Mouse (Mus musculus): ENCODE data around the gene Sult1a1.

The Sult1a1 gene

GRCm38 (mm10) chr7:126663646-126664045 lies 12.6 kb downstream of the Sult1a1 start:
- DNase-seq (ENCODE audit: low spot score): no peak

GRCm38 (mm10) chr7:126659771-126660170 lies 16.5 kb downstream of the Sult1a1 start:
- DNase-seq (ENCODE audit: low spot score): no peak

- DNase-seq (ENCODE audit: low spot score): no peak
These were observed 18.7 kb downstream of the Sult1a1 start for GRCm38 (mm10) chr7:126657522-126657921.

- DNase-seq (ENCODE audit: low spot score): no peak
These were observed 20.5 kb downstream of the Sult1a1 start for GRCm38 (mm10) chr7:126655695-126656094.

DNA sequence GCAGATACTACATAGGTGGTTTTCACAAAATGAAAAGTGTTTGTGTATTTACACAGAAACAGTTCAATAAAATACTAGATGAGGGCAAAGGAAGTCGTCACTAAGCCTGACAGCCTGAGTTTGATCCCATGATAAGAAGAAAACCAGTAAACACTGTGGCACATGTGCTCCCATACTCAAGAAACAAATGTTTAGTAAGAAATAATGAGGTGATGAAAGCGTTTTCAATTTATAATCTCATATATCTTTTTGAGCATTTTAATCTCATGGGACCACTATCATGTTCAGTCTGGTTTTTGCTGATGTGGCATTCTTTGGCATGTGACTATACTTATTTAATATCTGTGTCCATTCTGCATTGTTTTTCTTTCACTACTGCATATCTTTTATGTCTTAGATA lies 22.2 kb downstream of the Sult1a1 start:
- no peak for DNase-seq (ENCODE audit: low spot score)

DNA sequence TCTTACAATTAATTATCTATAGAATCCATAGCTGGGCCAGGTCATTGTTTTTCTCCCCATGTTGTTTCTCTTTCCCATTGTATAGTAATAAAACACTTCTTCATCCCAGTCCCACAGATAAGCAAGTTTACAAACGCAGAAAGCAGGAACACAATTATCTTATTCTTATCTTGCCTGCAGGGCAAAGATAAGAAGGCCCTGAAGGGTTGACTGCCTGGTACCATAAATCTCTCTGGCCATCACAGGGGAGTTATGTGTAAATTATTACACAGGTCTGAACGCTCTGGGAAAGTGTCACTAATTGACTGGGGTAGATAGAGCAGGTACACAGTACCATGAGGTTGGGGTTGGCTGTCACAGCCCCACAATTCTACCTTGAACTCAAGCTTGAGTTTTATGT lies 25.4 kb downstream of the Sult1a1 start:
- no peak for DNase-seq (ENCODE audit: low spot score)

GRCm38 (mm10) chr7:126649231-126650051 lies 26.8 kb downstream of the Sult1a1 start, which contains the start of gene Sgf29:
TSS of gene Sgf29 (plus strand) at chr7:126649309.
- DNase-seq (ENCODE audit: low spot score): peak; percentile 91

GRCm38 (mm10) chr7:126648486-126648885 lies 27.7 kb downstream of the Sult1a1 start:
- DNase-seq (ENCODE audit: low spot score): no peak

DNA sequence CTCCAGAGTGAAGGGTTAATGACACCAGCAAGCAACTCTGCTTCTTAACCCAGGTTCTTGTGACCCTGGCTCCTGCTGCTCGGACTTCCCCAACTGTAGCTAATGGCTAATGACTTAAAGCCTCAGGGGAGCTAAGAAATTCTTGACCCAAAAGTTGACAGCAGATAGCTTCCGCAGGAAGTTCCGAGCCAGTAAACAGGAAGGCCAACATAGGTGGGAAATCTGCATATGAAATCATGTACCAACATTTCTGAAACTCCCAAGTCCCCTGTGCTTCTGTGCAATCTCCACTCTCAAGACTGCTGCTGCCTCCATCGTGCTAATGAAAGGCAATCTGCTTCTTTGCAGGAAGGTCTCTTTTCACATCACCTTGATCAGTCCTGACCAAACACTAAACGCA lies 30.5 kb downstream of the Sult1a1 start:
- DNase-seq (ENCODE audit: low spot score): no peak

- no peak for DNase-seq (ENCODE audit: low spot score)
These were observed 31.3 kb downstream of the Sult1a1 start for GRCm38 (mm10) chr7:126644914-126645313.

- no peak for DNase-seq (ENCODE audit: low spot score)
These were observed 31.9 kb downstream of the Sult1a1 start for GRCm38 (mm10) chr7:126644345-126644744.

GRCm38 (mm10) chr7:126643244-126643617 lies 33.0 kb downstream of the Sult1a1 start:
- DNase-seq (ENCODE audit: low spot score): peak; percentile 16

- DNase-seq (ENCODE audit: low spot score): no peak
These were observed 33.5 kb downstream of the Sult1a1 start for GRCm38 (mm10) chr7:126642545-126643243.

DNA sequence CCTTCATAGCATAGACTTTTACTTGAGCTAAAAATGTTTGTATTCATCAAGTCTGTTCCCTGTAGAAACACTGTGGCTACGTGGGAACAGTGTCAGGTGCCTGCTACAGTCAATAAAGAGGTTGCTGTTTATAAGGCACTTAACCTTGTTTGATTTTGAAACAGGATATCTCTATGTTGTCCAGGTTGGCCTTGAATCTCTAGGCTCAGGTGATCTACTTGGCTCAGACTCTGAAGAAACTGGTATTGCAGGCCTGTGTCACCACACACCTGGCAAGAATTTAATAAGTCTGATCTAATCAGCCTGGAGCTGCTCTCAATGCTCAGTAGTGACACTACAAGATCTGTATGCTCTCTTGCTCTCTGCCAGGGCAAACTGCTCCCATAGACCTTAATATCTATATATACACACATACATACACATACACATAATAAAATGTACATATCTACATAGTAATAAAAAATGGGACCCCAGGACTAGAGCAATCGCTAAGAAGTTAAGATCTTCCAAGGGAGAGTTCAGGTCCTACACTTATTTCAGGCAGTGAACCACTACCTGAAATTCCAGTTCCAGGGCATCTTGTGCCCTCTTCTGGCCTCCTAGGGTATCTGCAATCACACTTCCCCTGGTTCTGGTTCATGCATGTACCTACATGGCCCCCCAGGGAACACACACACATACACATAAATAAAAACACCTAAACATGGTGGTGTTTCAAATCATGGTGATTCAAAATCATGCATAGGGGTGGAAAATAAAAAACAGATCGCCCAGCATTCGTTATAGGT lies 39.3 kb downstream of the Sult1a1 start:
- DNase-seq (ENCODE audit: low spot score): peak; percentile 27

GRCm38 (mm10) chr7:126635375-126635774 lies 40.9 kb downstream of the Sult1a1 start:
- DNase-seq (ENCODE audit: low spot score): no peak

DNA sequence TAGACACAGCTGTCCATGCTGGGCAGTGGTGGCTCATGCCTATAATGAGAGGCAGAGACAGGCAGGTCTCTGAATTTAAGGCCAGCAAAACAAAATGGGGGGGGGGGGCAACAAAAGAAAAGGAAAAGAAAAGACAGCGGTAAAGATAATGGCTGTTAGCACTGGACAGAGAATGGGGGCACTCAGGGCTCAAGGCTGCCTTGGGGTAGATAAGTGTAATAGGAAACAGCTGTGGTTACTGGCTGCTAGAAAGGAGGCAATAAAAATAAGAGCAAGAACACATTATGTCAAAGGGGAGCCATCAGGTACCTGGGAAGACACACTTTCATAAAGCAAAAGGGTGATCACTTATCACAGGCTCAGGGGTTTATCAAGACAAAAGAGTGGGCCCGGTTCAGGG lies 43.8 kb downstream of the Sult1a1 start:
- no peak for DNase-seq (ENCODE audit: low spot score)

DNA sequence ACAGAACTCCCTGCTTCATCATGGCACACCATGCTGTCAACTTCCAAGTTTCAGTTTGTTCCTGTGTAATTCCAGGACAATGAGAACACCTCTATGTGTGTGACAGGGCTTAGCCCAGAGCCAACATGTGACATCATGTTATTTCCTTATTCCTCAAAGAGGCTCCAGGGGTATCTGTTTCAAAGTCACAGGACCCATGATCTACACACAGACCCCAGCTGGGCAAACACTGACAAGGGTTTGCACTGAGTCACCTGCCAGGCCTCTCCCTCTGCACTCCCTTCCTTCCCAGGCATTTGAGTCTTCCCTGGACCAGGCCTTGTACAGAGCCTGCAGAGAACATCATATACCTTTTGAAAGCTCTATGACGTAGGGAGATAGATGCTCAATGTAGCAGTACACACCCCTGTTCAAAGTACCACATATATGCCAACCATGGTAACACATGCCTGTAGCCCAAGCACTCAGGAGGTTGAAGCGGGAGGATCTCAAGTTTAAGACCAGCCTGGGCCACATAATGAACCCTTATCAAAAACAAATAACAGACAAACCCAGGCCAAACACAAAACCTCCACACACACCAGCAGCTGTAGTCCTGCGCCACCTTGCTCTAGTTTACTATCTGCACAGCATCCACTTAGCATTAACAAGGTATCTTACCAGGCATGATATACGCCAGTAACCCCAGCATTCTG lies 45.3 kb downstream of the Sult1a1 start, which contains the start of gene Nupr1:
Nupr1 (minus strand) TSS at position 38 of the 695 bp plus-strand sequence.
- DNase-seq (ENCODE audit: low spot score): no peak

GRCm38 (mm10) chr7:126629915-126630314 lies 46.3 kb downstream of the Sult1a1 start:
- DNase-seq (ENCODE audit: low spot score): no peak

- no peak for DNase-seq (ENCODE audit: low spot score)
These were observed 48.1 kb downstream of the Sult1a1 start for GRCm38 (mm10) chr7:126628111-126628510.

DNA sequence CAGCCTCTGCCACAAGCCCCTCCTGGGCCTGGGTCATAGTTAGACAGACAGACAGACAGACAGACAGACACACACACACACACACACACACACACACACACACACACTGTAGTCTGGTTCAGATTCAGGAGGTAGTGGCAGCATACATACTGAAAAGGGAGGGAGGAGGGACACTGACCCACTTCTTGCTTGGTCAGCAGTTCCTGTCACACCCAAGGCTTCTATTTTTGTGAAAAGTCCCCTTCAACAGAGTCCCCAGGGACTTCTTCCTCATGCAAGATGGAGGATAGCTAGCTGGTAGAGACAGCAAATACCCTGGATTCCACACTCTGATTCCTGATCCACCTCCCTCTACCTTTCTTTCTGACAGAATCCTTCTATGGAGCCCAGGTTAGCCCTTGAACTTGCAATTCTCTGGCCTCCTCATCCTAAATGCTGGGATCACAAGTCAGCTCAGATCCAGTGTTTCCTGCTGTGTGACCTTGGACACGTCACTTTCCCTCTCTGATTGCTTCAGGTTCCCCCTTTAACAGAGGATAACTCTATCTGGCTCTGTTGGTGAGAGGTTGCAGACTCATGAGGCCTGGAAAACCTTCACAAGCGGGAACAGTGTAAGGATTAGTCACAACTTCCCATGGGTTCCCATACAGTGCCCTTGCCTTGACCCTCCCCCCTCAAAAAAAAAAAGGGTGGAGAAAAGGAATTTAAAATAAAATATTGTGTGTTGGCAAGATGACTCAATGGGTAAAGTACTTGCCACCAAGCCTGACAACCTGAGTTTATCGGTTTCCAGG lies 50.2 kb downstream of the Sult1a1 start:
- DNase-seq (ENCODE audit: low spot score): no peak

DNA sequence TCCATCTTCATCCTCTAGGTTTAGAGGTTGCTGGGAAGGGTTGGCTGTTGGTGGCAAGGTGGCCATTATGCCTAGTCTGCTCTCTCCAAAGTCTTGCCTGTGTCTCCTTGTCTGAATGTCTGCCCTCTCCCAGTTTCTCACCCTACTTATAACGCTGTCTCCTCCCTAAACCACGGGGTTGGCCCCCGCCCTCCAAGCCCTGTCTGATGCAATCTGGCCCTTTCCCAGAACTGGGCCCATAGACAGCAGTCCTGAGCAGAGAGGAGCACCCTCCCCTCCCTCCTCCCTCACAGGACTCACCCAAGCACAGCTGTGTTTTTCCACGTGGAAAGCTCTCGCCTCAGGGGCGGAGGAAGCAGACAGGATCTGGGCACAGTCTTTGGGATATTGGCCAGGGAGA lies 50.9 kb downstream of the Sult1a1 start:
- peak; percentile 53 for DNase-seq (ENCODE audit: low spot score)

Measured in layer of hippocampus, adult 11-12 months (tissue).